Mouse (Mus musculus) heart, adult 2 months (tissue): ENCODE results near the gene Crk. TPM values are rescaled to one million over a fixed set of nuclear protein-coding genes. Genes with fewer than 3 reads are reported as not detected.
A peak's percentile ranks its signal among the peaks of the same experiment; 100 is the strongest.

Source experiments
- DNase-seq, 2 experiments: peaks; one replicate each; pipeline ENCODE4 v3.0.0; 2021
- H3K27ac ChIP-seq: fragments of 200-600 bp; 2 replicates; pipeline ENCODE4 v1.8.1; 2022
- H3K27me3 ChIP-seq: fragments of 200-500 bp; 2 replicates; pipeline ENCODE4 v1.6.1; 2012; ENCODE audit warnings: mild to moderate bottlenecking, low read length, inconsistent platforms, mixed read lengths; ENCODE audit not compliant: control insufficient read depth, insufficient read depth
- H3K36me3 ChIP-seq: fragments of 200-500 bp; 2 replicates; pipeline ENCODE4 v1.6.1; 2012; ENCODE audit warnings: low read length, inconsistent platforms; ENCODE audit not compliant: control insufficient read depth, insufficient read depth
- H3K4me1 ChIP-seq: fragments of 200-500 bp; 2 replicates; pipeline ENCODE4 v1.6.1; 2011; ENCODE audit warnings: low read length; ENCODE audit not compliant: control insufficient read depth, insufficient read depth
- H3K4me3 ChIP-seq: fragments of 200-600 bp; 2 replicates; pipeline ENCODE4 v1.8.1; 2022
- H3K79me2 ChIP-seq: fragments of 200-500 bp; replicated peaks from 2 replicates; pipeline ENCODE4 v1.6.1; 2012; ENCODE audit warnings: mild to moderate bottlenecking, inconsistent platforms, low read length, moderate library complexity, mixed read lengths; ENCODE audit not compliant: control insufficient read depth, insufficient read depth
- H3K9ac ChIP-seq: fragments of 200-500 bp; 2 replicates; pipeline ENCODE4 v1.6.1; 2012; ENCODE audit warnings: low read depth, mild to moderate bottlenecking, control low read depth, inconsistent platforms, low read length, mixed read lengths
- CTCF ChIP-seq: fragments of 200-600 bp; IDR thresholded peaks from 2 replicates; pipeline ENCODE4 v1.8.1; 2022; ENCODE audit warnings: antibody characterized with exemption, mild to moderate bottlenecking, moderate library complexity
- EP300 ChIP-seq: fragments of 200-500 bp; IDR thresholded peaks from 2 replicates; pipeline ENCODE4 v1.6.1; 2011; ENCODE audit warnings: low read depth, low read length, control low read depth; ENCODE audit not compliant: insufficient read depth
- POLR2A ChIP-seq: fragments of 200-500 bp; IDR thresholded peaks from 2 replicates; pipeline ENCODE4 v1.6.1; 2011; ENCODE audit warnings: mild to moderate bottlenecking, low read depth, low read length, control low read depth; ENCODE audit not compliant: insufficient read depth
- WGBS: fragments of 180-500 bp; shearing (Covaris S2); methylation state at CpG from one replicate; pipeline ENCODE4 v1.1.7; 2018; 5-methylcytosine and 5-hydroxymethylcytosine counted together
- intact Hi-C: fragments of 180-260 bp; cut with DNase I; formaldehyde crosslinking; loops from one replicate; pipeline ENCODE4 v1.15.1; 2025
- polyA plus RNA-seq: library from polyadenylated mRNA; depleted of rRNA; stranded (reverse); fragments of >200 nt; gene quantifications from 2 replicates; pipeline ENCODE4 v1.2.3, GENCODE M21; 2012
- total RNA-seq, 2 experiments: library from RNA; stranded (reverse); gene quantifications; 2 replicates each; pipeline ENCODE4 v1.2.3; 2021

Crk gene
- total and polyA plus RNA-seq, 3 experiments = 27.6 to 90.3 (median 82.9) TPM

DNA sequence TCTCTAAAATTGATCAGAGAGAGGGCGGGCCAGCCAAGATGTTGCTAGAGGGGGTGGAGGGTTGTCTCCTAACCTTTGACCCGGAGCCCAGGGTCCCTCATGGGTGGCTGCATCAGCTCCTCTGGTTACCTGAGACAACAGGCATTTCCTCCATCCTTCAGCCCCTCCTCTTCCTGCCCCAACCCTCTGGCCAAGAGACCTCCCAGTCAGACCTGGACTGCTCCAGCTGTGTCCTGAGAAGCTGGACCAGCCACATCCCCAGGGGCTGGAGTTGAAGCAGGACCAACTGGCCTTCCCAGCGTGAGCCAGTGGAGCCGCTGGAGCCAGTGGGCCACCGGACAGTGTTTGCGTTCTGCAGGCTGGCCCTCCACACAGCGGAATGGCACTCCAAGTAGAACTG is 28.7 kb upstream of the Crk start, which contains the start of gene Myo1c:
Myo1c (plus strand) TSS at position 194 of the 400 bp plus-strand sequence.
- intact Hi-C loops = no loop called here
- Histone ChIP-seq H3K27me3 (no peaks in the 10 kb centered on the region), H3K27ac (peak within 1 kb of the TSS; percentile 98), H3K4me3 (peak within 1 kb of the TSS; percentile 69), H3K4me1 (peaks cover 36% of the 10 kb centered on the region), H3K79me2 (no peaks in the 10 kb centered on the region), H3K36me3 (peaks cover 2% of the 10 kb centered on the region; the same call in 1 of the 2 replicates), H3K9ac (peak within 1 kb of the TSS; percentile 98)
- DNase-seq = peak; percentile 83 to 85
- TF ChIP-seq CTCF (no peak), POLR2A (peak; percentile 95), EP300 (peak; percentile 91)
- 31% methylated on average over 7 of the region's 7 CpGs for WGBS

DNA sequence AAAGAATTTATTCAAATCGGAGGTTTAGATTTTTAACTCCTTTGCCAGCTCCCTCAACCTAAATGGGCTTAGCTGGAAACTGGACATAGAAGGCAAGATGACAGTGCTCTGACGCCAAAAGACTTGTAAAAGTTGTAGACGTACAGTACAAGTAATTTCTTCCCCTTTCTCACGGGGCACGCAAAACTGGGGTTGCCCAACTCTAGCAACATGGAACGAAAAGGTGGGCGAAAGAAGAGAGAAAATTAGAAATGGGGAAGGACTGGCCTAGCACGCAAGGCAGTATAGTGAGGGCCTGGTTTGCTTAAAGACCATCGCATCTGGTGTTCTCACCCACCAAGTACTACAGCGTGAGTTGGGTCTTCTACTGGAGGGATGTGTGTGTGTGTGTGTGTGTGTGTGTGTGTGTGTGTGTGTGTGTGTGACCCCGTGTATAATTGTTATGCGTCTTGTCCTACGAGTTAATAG is 28.1 kb upstream of the Crk start:
- 29% methylated on average over 13 of the region's 13 CpGs for WGBS
- peaks cover 37% of the 10 kb centered on the region for H3K4me1 ChIP-seq

DNA sequence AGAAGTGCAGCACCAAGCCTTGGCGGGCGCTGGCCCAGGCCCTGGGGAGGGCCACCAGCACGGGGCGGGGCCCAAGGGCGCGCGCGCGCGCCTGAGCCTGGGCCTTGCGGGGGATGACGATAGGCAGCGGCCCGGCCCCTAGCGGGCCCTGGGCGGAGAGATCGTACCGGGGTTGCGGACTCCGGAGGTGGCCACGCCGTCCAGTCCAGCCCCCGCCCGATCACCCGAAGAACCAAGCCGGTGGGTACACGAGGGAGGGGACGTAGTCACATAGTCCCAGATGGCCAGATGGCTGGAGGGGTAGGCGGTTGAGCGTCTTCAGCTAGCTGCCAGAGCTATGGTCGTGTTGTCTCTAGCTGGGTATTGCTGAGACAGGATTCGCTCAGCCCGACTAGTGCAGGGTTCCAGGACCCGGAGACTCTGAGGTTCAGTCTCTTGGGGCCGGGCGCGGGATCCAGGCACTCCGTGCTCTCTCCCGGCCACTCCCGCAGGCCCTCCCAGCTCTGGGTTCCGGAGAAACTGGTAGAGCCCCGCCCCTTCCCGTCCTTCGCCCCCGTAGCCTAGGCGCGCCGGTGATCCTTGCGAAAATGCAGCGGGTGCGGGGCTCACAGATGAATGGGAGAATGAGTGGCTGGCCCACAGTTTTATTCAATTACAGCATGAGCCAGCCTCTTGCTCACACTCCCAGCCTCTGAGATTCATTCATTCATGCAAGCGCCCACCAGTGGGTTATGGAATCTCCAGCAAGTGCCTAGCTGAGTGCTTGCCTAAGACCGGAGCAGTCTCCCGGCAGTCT is 27.4 kb upstream of the Crk start:
- H3K79me2 ChIP-seq = no peaks in the 10 kb centered on the region
- DNase-seq = peak; percentile 89 to 92
- peak overlapping the region; percentile 69 for H3K4me3 ChIP-seq
- peak overlapping the region; percentile 98 for H3K27ac ChIP-seq
- H3K36me3 ChIP-seq = peaks cover 2% of the 10 kb centered on the region; the same call in 1 of the 2 replicates
- WGBS = under 1% methylated on average over 54 of the region's 54 CpGs
- peaks cover 37% of the 10 kb centered on the region for H3K4me1 ChIP-seq
- peak overlapping the region; percentile 98 for H3K9ac ChIP-seq
- TF ChIP-seq POLR2A (peak; percentile 71), EP300 (no peak), CTCF (peak; percentile 29)
- H3K27me3 ChIP-seq = no peaks in the 10 kb centered on the region
- intact Hi-C loops = loop anchor here (1.0 kb wide), 1 partner anchor 20 kb away; no protein-coding TSS in a partner anchor

More for the DNA sequence above, 28.1 kb upstream of the Crk start:
- Histone ChIP-seq H3K36me3 (peaks cover 2% of the 10 kb centered on the region; the same call in 1 of the 2 replicates), H3K27ac (peak overlapping the region; percentile 98), H3K79me2 (no peaks in the 10 kb centered on the region), H3K9ac (peak overlapping the region; percentile 98), H3K4me3 (peak overlapping the region; percentile 69), H3K27me3 (no peaks in the 10 kb centered on the region)
- intact Hi-C loops = loop anchor here (1.0 kb wide), 1 partner anchor 20 kb away; no protein-coding TSS in a partner anchor
- DNase-seq = no peak
- TF ChIP-seq EP300 (no peak), POLR2A (no peak), CTCF (no peak)

DNA sequence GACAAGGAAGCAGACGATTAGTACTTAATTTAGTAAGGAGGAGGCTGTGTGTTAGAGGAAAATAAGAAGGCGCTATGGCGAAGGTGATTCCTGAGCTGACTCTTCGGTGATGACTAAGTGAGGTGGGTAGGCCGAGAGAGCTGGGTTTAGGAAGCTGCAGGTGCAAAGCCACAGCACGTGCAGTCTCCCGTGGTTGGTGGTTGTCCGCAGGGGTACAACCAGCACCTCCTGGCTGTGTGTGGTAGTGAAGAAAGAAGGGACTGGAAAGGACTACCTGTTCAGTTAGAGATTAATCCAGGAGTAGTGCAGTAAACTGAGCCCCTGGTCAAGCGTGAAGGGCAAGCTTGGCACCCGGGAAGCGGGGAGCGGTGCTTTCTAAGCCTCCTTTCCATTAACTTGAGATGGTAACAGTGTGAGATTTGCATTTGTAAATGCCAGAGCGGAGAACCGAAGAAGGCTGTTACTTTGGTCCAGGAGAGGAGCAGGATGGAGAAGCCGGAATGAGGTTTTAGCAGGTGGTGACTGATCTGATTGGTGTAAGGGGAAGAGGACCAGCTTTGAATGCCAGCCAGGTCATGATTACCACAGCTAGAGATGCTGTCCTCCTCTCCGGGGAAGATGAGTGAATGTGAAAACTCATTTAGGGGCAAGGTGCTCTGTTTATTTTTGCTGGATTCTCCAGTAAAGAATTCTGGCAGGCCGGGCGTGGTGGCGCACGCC is 26.7 kb upstream of the Crk start:
- Histone ChIP-seq H3K4me1 (peaks cover 41% of the 10 kb centered on the region), H3K9ac (peak overlapping the region; percentile 98), H3K27me3 (no peaks in the 10 kb centered on the region), H3K36me3 (peaks cover 2% of the 10 kb centered on the region; the same call in 1 of the 2 replicates), H3K27ac (peak overlapping the region; percentile 98), H3K79me2 (no peaks in the 10 kb centered on the region), H3K4me3 (peak overlapping the region; percentile 69)
- intact Hi-C loops = no loop called here
- TF ChIP-seq EP300 (no peak), CTCF (no peak), POLR2A (no peak)
- 33% methylated on average over 20 of the region's 20 CpGs for WGBS
- peak in 1 of 2 experiments; percentile 19 for DNase-seq

DNA sequence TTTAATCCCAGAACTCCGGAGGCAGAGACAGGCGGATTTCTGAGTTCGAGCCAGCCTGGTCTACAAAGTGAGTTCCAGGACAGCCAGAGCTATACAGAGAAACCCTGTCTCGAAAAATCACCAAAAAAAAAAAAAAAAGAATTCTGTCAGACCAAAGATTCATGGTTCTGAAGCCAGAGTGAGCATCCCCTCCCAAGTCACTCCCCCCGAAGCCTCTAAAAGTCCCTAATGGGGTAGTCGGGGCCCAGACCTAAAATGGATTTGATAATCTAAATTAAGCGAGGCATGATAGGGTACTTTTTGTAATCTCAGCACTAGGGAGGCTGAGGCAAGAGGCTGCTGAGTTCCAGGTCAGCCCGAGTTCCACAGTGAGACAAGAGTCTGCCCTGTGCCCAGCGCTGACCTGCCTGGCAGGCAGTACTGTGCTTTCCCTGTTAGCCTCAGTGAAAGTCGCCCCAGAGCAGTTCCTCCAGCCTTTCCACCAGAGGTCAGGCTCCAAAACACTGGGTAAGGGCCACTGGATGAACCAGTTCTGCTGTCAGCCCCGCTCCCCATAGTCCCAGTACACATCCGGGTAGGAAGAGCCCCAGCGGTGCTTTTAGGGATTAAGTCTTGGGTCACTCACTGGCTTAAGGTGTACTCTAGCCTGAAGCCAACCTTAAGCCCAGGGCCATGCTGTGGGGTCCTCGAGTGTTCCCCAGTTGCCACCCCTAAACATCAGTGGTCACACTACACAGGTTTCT is 25.9 kb upstream of the Crk start:
- H3K27me3 ChIP-seq = no peaks in the 10 kb centered on the region
- H3K4me1 ChIP-seq = peaks cover 37% of the 10 kb centered on the region
- H3K79me2 ChIP-seq = no peaks in the 10 kb centered on the region
- H3K9ac ChIP-seq = peak overlapping the region; percentile 72
- no peak for TF ChIP-seq POLR2A
- peak; percentile 38 for TF ChIP-seq CTCF
- no peak for TF ChIP-seq EP300
- DNase-seq = peak; percentile 52 to 54
- peaks cover 2% of the 10 kb centered on the region; the same call in 1 of the 2 replicates for H3K36me3 ChIP-seq
- WGBS = 38% methylated on average over 14 of the region's 14 CpGs
- intact Hi-C loops = no loop called here
- H3K4me3 ChIP-seq = peak overlapping the region; percentile 48
- peak overlapping the region; percentile 99 for H3K27ac ChIP-seq
